Mouse (Mus musculus): ENCODE data around the gene Slc25a25.
A peak's percentile ranks its signal among the peaks of the same experiment; 100 is the strongest.

The Slc25a25 gene

DNA sequence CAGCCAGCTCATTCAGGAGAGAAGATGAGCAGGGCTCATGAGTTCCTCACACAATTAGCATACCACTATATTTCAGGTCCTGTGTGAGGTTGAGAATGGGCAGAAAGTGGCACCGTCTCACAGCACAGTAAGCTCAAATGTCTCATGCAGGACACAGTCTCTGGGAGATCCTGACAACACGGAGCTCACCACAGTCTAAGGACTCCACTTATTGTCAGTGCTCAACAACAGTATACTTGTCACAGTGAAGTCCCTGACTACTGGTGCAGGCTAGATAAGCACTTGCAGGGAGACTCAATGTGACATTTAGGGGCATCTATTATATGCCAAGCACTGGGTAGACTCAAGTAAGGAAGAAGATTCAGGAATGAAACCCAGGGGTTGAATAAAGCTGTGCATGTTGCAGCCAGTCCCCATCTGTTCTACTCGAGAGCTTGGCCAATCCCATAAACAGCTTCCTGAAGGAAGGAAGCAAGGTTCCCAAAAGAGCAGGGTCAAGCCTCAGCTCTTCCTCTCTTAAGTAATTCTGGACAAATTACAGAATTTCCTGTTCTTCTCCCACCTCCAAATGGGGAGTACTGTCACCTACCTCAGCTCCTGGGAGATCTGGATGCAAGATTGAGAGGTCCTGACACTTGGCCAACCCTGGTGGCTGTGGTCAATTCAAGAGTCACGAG lies 21.9 kb downstream of the Slc25a25 start:
- no peak for DNase-seq (ENCODE audit: low spot score in 2 of 2)

DNA sequence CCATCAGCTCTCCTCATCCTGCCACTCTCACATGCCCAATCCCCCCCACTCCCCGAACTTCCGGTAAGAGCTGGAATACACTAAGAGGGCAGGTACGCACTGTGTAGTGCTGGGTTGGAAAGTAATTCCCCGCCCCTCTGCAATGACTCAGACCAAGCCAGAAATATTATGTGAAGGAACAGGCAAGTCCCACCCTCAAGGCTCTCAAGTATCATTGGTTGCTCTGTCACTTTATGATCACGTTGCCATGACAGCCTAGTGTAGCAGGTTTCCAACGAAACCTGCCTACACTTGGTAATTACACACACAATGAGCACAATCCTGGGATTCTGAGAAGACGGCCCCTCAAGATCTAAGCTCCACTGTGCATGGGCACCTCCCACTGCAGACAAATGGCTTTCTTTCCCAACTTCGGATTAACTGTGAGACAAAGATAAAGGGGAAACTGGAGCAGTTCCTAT lies 23.0 kb downstream of the Slc25a25 start:
- DNase-seq (ENCODE audit: low spot score in 2 of 2) = peak in 1 of 2 experiments; percentile 44

- DNase-seq (ENCODE audit: low spot score in 2 of 2) = no peak
These were observed 23.5 kb downstream of the Slc25a25 start for GRCm38 (mm10) chr2:32427720-32428119.

DNA sequence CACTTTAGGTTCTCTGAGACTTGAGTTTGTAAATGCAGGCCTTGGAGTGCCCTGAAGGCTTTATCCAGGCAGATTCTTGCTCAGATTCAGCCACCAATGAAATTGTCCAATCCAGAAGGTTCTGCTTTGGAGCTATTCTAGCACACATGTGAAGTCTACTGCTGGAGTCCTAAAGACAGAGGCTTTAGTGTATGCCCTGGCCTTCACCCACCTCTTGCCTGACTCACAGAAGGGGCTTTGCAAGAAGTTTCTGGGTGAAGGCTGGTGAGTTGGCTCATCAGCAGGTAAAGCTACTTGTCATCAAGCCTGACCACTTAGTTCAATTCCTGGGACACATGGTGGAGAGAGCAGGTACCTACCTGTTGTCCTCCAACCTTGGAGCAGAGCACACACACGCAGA lies 25.1 kb downstream of the Slc25a25 start:
- no peak for DNase-seq (ENCODE audit: low spot score in 2 of 2)

DNA sequence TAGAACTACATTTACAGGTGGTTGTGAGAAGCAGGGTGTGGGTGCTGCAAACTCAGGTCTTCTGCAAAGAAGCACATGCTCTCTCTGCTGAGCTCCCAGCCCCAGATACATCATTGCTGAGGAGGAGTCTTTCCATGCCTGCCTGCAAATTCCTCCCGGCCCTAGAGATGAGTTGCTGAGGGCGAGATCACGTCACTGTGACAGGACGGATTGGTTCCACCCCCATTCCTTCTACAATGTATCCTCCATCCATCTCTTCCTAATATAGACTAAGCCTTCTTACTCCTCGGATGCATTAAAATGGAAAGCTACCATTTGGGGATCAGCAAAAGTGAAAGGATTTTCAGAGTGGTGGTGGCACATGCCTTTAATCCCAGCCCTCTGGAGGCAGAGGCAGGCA lies 25.7 kb downstream of the Slc25a25 start:
- peak in 1 of 2 experiments; percentile 39 for DNase-seq (ENCODE audit: low spot score in 2 of 2)

- DNase-seq (ENCODE audit: low spot score in 2 of 2) = no peak
These were observed 26.4 kb downstream of the Slc25a25 start for GRCm38 (mm10) chr2:32424796-32425195.

- DNase-seq (ENCODE audit: low spot score in 2 of 2) = no peak
These were observed 27.5 kb downstream of the Slc25a25 start for GRCm38 (mm10) chr2:32423481-32424331.

DNA sequence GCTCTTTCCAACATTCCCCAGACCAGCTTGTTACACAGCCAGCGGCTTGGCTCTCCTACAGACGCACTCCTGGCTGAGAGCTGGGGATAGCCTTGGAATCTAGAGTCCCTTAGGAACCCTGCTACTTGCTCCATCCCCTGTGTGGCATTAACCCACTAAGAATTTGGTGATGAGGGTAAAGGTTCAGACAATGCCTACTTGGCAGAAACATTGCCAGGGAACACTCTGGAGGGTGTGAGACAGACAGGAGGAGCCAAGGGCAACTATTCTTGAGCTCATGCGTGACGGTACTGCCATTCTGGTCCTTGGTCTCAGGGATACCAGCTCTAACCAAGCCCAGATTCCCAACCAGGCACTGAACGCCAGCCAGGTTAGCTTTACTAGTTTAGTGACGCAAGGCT lies 29.4 kb downstream of the Slc25a25 start:
- DNase-seq (ENCODE audit: low spot score in 2 of 2) = no peak

DNA sequence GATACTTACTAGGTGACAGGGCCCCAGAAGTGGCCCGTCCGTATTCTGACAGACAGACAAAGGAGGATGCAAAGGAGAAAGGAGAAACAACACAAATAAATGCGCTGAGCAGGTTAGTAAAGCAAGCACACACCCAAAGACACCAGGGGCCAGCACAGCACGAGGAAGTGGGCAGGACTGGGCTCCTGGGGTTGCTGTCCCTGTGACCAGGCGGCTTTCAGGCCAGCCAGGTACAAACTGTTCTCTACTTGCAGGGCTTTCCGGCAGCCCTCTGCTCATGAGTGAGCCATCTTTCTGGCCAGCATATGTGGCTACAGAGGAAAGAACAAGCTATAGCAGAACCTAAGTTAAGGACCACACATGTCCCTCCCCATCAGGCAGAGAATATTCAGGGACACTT lies 30.6 kb downstream of the Slc25a25 start:
- DNase-seq (ENCODE audit: low spot score in 2 of 2) = no peak

DNA sequence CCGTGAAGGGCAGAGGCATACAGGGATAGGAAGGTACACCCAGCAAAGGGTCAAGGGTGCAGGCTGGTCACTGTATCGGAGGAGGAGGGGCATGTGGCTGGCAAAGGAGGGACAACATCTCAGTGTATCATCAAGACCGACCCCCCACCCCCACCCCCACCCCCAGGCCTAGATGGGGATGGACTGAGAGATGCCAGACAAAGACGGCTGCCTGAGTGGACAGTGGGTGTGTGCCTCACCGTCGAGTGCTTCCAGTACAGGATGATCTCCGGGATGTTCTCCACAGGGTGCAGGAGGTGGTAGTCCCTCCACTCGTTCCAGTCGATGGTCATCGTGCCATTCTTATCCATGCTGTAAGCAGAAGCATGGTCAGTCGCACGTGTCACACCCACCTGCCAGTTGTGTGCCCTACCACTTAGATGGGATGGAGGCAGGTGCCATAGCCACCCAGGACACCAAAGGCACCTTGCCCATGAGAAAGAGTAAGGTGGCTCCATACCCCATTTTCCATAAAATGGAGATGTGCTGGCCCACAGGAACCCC lies 31.1 kb downstream of the Slc25a25 start:
- no peak for DNase-seq (ENCODE audit: low spot score in 2 of 2)

- no peak for DNase-seq (ENCODE audit: low spot score in 2 of 2)
These were observed 31.9 kb downstream of the Slc25a25 start for GRCm38 (mm10) chr2:32419359-32419758.

DNA sequence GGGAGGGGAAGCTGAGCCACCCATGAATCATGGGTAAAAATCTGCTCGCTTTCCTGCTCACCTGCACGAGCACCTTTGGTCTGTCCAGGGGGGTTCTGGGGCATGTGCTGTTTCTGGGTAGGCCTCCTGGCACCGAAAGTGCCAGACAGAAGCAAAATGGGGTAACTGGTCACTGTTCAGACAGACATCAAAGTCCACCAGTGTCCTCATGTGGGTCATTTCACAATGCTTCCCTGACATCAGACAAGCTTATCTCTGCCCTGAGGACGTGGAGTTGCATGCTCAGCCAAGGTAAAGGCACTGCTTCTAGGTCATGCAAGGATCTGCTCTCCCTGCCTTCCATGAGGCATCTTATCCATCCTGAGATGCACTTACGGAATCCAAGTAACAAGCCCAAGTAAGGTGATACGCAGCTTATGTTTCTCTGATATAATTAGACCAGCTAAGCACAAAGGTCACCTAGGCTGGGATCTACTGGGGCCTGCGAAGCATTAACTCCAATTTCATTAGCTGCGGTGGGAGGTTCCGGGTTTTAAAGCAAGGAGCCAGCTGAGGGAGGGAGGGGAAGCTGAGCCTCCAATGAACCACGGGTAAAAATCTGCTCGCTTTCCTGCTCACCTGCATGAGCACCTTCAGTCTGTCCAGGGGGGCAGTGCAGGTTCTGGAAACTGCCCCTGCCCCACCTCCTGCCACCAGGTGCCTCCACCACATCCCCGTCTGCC lies 32.7 kb downstream of the Slc25a25 start:
- no peak for DNase-seq (ENCODE audit: low spot score in 2 of 2)

DNA sequence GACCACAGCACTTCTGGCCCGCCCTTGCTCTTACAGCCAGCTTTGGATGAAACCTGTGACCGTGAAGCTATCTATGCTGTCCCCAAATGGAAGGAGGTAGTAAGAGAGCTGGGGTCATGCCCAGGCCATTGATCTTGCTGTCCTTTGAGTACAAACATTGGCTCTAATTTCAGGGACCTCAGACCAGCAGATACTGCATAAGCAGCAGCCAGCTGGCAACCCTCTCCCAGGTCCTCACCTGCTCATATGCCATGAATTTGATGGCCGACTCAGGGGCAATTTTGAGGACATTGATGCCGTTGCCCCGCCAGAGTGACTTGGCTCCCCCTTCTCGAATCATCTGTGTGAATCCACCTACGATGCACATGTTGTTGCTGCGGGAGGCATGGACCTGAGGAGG lies 33.8 kb downstream of the Slc25a25 start:
- no peak for DNase-seq (ENCODE audit: low spot score in 2 of 2)

- no peak for DNase-seq (ENCODE audit: low spot score in 2 of 2)
These were observed 34.7 kb downstream of the Slc25a25 start for GRCm38 (mm10) chr2:32416556-32416955.

DNA sequence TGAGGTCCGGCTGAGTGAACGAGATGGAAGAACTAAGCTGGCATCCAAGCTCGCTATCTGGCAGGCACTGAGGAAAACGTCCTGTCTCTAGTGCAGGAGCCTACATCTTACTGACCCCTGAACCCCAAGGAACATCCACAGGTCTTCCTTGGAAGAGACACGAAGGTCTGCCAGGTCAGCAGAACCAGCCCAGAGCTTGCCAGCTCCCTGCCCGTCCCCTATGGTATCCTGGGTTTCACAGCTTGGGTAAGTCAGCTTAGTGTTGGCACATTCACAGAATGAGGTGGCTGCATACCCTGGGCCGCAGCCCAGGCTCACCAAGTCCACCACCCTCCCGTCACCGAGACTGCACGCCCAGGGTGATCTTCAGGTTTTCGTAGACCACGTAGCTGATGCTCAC lies 35.4 kb downstream of the Slc25a25 start:
- DNase-seq (ENCODE audit: low spot score in 2 of 2) = no peak

- no peak for DNase-seq (ENCODE audit: low spot score in 2 of 2)
These were observed 37.3 kb downstream of the Slc25a25 start for GRCm38 (mm10) chr2:32413936-32414335.

- no peak for DNase-seq (ENCODE audit: low spot score in 2 of 2)
These were observed 38.3 kb downstream of the Slc25a25 start for GRCm38 (mm10) chr2:32412742-32413531.

- no peak for DNase-seq (ENCODE audit: low spot score in 2 of 2)
These were observed 39.8 kb downstream of the Slc25a25 start for GRCm38 (mm10) chr2:32411407-32411806.

GRCm38 (mm10) chr2:32408429-32409424 lies 42.5 kb downstream of the Slc25a25 start:
- DNase-seq (ENCODE audit: low spot score in 2 of 2) = no peak

All from frontal cortex, postnatal 25 days (tissue).